Mouse (Mus musculus) gastrocnemius, postnatal 14 days (tissue): ENCODE data around the gene Btbd16. TPM values are rescaled to one million over a fixed set of nuclear protein-coding genes. Genes with fewer than 3 reads are reported as not detected.

ENCODE experiments used
- DNase-seq: peaks from one replicate; pipeline ENCODE4 v3.0.0; 2021; ENCODE audit warnings: mixed read lengths
- intact Hi-C: fragments of 180-260 bp; cut with DNase I; formaldehyde crosslinking; loops from one replicate; pipeline ENCODE4 v1.15.1; 2025; ENCODE audit warnings: low total_unique reads
- long read RNA-seq, 2 experiments: library from polyadenylated mRNA; stranded (forward); transcript quantifications; one replicate each; pipeline ENCODE4 v2.0.0; 2021
- total RNA-seq, 2 experiments: library from RNA; stranded (reverse); gene quantifications; 2 replicates each; pipeline ENCODE4 v1.2.3; 2021

The Btbd16 gene
- under 1 TPM in 1 of 2 experiments, not detected in 1; 0.14 TPM for total RNA-seq
- long read RNA-seq, experiment 1, result 0 reads
- long read RNA-seq, experiment 2, partial matches to known transcripts, result 0 of 1 reads
- long read RNA-seq, experiment 2, other reads (novel, unspliced or antisense), result 1 of 1 reads

DNA sequence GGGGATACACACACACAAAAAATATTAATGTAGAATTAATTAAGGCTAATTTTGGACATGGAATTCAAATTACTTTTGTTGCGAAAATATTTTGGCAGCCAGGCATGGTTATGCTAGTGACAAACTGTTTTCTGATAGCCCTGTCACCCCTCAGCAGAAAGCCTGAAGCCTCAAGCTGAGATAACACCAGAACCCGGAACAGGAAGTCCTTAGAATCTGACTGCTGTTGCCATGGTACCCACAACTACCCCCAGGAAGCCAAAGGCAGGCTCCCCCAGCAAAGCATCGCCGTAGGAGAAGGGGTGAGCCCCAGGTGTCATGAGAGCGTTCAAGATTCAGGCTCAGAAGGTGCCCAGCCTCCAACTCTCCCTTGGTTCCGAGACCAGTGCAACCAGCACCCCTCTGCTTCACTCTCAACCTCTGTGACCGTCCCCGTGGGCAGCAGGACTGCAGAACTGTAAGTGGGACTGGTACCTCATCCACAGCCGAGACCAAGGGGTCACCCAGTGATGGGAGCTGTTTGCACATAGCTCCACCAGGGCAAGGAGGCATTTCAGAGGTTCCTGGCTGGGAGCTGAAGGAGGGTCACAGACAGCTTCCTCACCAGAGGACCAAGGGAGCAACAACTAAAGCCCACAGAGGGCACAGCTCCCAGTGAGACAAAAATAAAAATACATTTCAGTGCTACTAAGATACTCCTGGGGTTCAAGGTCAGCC, at the start of gene Btbd16:
Gene Btbd16, plus strand, starts transcription at position 156 of the 717 bp plus-strand sequence.
- intact Hi-C loops, result loop anchor here (2.0 kb wide), 1 partner anchor 143 kb away; no protein-coding TSS in a partner anchor
- no peak for DNase-seq

DNA sequence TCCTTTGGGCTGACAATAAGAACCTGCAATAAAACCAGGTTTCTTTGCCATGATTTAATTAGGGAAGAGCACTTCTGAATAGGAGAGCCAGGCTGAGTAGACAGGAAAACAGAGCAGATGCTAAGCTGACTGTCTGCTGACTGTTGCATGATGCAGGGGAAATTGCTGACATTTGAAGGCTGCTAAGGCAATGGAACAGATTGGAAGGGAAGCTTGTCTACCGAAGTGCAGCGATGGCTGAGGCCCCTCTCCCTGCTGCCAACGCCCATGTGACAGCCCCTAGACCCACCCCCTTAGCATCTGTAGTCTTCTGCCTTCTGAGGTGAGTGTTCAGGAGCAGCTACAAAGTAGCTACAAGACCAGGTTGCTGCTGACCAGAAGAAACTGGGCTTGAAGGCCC, 47.7 kb upstream of the Btbd16 start:
- DNase-seq, result no peak
- intact Hi-C loops, result no loop called here

DNA sequence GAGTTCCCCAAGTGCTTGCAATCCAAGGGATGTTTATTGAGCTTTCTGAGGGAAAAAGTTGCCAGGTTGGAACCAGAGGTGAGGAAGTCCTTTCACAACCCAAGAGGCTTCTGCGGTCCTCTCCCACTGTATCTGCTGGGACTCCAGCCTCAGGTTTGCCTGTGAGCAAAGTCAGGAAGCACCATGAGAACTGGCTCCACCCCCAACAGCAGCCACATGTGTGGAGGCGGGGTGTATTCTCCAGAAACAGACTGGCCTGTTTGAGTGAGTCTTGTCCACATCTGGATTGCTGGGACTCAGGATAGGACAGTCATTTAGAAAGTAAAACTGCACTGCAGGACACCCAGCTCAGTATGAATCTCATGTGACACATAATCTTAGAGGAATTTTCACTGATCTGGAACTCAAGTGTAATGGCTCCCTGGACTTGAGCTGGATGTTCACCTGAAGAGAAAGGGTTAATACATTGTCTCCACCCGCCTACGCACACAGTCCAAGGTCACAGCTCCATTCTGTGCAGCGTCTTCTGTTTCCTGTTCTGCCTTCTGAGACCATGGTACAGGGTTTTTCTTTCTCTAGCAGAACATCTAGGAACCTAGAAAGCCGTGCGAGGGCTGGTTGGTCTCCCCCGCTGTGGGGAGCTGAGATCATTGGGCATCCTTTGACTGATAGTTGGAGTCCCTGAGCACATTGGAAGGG, 47.0 kb upstream of the Btbd16 start:
- intact Hi-C loops, result no loop called here
- no peak for DNase-seq

DNA sequence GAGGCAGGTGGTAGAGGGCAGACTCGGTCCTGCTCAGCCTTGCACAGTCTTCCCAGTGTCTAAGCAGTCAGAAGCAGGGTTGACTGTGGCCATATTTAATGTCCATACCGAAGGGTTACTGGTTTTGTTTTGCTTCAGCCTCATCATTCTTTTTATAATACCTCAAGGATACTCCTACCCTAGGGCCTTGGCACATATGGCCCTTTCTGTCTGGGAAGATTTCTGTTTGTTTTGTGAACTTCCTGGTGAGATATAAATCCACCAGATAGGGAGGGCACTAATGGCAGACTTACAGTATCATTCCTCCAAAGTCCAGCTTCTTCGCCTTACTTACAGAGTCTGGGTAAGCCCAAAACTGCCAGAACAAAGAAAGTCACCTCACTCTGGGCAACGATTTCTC, 46.3 kb upstream of the Btbd16 start:
- no peak for DNase-seq
- intact Hi-C loops, result no loop called here

DNA sequence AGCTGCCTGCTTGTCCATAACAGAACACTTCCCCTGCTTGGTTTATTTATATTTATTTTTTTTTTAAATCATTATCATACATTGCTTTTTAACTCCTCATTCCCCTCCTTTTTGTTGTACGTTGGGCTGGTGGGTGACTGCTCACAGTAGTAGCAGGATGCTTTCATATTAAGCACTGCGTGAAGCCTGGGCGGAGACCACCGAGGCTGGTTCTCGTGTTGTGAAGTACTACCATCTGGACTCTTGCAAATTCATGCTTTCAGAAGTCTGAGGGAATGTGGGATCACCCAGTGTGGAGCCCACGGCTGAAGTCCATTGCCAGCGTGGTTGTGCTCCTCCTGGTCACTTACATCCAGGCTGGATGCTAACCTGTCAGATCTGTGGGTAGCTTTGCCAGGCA, 42.1 kb upstream of the Btbd16 start:
- no peak for DNase-seq
- intact Hi-C loops, result no loop called here

DNA sequence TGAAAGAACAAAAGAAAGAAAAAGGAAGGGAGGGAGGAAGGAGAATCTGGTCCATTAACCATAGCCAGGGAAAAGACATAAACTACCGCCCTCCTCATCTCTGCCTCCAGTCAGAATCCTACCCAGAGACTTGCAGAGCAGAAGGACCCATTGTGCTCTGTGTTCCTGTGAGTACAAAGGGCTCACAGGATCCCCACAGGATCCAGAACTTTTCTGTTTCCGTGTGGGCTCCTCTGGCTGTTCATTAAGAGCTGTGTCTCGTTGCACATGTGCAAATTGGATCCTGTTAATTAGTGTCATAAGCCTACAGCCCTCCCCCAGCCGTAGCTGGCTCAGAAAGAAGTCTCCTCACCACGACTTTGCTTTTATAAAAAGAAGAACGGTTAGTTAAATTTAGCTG, 41.0 kb upstream of the Btbd16 start:
- intact Hi-C loops, result no loop called here

DNA sequence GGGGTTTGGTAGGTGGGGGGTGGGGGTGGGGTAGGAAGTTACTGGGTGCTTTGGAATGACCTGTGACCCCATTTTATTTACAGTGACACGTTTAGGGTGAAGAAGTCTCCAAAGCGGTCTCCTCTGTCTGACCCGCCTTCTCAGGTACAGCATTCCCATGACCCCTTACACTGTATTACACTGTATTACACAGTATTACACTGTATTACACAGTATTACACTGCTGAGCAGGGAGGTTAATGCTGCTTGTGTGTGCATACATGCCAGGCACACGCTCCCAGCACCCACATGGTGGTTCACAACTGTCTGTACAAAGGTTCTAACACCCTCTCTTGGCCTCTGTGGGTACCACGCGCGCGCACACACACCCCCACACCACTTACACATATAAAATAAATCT, 40.4 kb upstream of the Btbd16 start:
- no peak for DNase-seq
- intact Hi-C loops, result no loop called here

More for the DNA sequence above, 41.0 kb upstream of the Btbd16 start:
- no peak for DNase-seq

DNA sequence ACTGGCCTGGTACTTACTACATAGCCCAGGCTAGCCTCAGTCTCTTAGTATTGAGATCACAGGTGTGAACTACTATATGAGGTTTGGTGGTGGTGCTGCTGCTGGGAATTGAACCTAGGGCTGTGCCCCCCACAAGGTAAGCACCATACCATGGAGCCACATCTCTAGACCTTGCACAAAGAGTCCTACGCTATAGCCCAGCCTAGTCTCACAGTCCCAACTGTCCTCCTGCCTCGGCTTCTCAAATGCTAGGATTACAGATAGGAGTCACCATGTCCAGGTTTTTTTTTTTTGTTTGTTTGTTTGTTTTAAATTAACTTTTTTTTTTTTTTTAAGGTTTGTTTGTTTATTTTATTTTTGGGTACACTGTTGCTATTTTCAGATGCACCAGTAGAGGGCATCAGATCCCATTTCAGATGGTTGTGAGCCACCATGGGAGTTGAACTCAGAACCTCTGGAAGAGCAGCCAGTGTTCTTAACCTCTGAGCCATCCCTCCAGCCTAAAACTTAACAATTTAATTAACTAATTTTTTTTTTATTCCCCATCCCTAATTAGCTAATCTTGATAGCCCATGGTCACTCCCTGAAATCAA, 39.6 kb upstream of the Btbd16 start:
- intact Hi-C loops, result no loop called here
- DNase-seq, result no peak

DNA sequence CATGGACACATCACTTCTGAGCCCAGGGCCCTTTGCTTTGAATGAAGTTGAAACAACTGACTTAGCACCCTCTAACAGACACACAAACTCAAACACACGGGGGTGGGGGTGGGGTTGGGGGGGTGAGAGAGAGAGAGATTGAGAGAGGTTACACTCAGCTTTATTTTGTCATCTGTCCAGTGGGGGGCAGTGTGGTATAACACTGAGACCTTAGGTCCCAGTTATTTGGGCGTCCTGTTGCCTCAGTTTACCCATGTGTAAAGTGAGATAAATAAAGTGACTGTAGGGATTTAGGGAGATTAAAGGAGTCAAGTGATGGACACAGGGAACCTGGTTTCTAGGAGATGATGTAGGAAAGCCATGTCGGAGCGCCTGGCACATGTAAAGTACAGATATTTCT, 32.8 kb upstream of the Btbd16 start:
- no peak for DNase-seq
- intact Hi-C loops, result no loop called here

DNA sequence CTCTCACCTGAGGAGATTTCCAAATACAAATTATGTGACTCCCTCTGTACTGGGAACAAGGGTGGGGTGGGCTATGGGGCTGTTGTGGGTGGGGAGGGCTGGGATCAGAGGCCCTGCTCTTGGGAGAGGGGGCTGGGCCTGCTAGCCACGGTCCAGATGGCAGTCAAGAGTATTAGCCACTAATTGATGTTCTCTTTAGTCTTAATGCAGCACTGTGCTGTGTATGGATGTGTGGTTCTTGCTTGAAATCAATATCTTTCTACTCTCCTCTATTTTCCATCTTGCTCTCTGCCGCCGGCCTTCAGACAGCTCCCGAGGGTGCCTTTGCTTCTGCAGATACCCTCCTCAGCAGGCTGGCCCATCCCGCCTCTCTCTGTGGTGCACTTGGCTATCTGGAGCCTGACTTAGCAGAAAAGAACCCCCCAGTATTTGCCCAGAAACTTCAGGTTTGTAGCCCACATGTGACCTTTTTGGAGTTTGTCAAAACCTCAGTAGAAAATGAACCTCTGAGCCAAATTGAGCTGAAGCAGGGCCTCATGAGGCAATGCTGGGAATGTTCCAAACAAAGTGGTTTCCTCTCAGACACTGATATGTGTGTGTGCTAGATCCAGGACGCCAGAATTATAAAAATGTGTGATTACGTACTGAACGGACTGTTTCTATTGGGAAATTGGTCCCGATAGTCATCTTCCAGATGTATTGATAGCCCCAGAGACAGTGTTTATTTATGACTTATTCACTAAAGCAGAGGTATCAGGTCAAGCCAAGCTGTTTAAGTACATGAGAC, 30.4 kb upstream of the Btbd16 start:
- intact Hi-C loops, result no loop called here

DNA sequence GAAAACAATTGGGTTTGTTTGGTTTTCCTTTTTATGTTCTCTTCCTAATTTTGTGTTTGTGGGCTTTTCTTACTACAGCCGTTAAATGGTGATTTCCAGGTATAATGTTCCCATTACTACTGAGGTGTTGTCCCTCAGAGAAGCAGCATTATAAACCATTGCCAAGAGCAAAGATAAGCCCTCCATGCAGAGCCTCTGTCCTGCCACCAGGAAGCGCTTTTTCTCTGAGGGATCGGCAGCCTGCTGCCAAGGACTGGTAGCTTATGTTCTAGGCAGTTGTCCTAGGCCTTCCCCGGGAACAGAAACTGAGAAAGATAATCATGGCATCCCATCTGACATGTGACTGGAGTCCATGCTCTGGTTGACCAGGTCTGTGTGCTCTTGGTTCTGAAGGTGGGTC, 24.7 kb upstream of the Btbd16 start:
- intact Hi-C loops, result no loop called here
- DNase-seq, result no peak

More for the DNA sequence above, 30.4 kb upstream of the Btbd16 start:
- no peak for DNase-seq

DNA sequence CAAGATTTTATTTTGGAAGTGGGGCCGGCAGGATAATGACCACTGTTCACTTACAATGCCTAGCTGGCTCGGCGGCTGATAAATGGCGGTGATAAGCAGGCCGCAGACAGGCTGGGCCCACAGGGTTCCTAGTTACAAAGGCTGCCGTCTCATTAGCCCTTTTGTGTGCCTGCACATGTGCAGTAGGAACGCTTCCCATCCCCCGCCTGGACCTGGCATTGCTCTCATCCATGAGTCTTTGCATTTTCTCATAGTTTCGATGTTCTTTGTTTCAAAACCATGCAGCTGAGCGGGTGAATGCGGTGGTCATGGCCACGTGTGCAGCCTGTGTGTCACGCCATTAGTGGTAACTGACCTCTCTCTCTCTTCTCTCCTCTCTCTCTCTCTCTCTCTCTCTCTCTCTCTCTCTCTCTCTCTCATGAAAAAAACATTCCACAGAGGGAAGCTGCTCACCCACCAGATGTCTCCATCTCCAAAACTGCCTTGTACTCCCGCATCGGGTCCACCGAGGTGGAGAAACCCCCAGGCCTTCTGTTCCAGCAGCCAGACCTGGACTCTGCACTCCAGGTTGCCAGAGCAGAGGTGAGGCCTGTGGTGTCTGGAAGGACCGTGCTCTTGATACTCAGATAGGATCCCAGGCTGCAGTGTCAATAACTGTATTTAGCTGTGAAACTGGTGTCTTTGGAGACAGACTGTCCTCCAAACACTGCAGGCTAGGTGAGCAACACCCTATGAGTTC, 22.9 kb upstream of the Btbd16 start:
- no peak for DNase-seq
- intact Hi-C loops, result loop anchor here (10.0 kb wide), 1 partner anchor 76 kb away; no protein-coding TSS in a partner anchor

DNA sequence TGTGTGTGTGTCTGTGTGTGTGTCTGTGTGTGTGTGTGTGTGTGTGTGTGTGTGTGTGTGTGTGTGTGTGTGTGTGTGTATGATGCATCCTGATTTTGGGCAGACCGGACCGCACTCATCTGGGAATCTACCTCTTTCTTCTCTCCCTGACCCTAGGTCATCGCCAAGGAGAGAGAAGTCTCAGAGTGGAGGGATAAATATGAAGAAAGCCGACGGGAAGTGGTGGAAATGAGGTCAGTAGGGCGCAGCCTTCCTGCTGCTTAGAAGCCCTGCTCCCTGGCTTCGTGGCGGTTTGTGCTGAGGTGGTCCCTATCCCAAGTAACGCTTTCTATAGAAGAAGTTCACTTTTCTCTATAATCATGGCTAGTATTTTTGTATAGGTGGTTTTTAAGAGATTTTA, 22.2 kb upstream of the Btbd16 start:
- DNase-seq, result no peak
- intact Hi-C loops, result loop anchor here (10.0 kb wide), 1 partner anchor 77 kb away; no protein-coding TSS in a partner anchor

DNA sequence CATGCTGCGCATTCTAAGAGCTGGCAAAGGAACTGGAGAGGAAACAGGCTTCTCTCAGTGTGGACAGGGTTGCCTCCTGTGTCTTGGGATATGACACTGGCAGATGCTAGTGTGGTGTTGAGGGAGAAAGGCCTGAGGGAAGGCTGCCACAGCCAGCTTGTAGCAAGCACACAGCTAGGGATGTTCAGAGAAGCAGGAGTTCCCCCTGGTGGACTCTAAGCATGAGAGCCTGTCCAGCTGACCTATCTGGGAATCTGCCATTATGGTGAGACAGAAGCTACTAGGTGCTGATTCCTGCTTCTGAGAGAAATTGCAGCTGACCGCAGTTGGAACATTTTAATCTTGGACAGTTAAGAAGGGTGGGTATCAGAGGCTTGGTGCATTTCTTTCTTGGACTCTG, 19.1 kb upstream of the Btbd16 start:
- peak; percentile 30 for DNase-seq
- intact Hi-C loops, result loop anchor here (10.0 kb wide), 1 partner anchor 80 kb away; no protein-coding TSS in a partner anchor

DNA sequence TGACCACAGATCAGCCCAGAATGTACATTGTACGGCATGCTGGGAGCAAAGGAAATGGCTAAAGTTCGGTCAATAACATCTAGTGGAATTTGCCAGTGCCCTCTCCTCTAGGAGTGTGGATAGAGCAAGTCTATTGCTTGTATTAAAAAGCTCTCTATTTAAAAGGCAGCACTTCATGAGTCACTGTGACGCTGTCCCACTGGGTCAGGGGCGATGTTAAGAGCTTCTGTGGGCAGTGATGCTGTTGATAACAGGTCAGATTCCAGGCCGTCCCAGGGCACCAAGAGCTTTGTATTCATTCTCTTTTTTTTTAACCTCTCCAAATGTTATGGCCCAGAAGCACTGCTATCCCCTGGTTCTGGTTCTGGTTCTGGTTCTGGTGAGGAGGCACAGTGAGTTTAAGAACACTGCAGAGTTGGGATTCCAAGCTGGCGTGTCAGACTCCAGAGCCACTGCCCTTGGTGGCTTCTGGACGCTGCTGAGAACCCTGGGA, 17.5 kb upstream of the Btbd16 start:
- intact Hi-C loops, result loop anchor here (10.0 kb wide), 1 partner anchor 82 kb away; no protein-coding TSS in a partner anchor
- no peak for DNase-seq

DNA sequence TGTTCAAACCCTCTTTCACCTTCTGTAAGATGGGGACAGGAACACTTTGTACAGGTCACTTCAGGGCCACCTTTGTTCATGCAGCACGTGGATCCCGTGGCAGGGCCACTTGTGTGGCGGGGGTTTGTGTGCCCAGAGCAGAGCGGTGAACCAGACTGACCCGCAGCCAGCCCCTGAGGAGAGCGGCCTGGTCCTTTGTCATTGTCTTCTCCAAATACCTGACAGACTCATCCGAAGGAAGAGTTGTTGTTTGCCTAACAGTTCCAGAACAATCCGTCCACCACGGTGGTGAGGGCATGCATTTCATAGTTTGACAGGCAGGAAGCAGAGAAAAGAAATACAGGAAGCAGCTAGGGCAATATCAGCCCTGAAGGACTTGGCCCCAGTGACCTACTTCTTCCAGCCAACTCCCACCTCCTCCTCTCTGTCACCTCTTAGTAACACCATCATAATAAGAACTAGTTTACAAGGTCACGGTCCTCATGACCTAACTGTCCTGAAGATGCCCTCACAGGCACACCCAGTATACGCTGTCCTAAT, 16.5 kb upstream of the Btbd16 start:
- DNase-seq, result no peak
- intact Hi-C loops, result loop anchor here (10.0 kb wide), 1 partner anchor 83 kb away; no protein-coding TSS in a partner anchor

DNA sequence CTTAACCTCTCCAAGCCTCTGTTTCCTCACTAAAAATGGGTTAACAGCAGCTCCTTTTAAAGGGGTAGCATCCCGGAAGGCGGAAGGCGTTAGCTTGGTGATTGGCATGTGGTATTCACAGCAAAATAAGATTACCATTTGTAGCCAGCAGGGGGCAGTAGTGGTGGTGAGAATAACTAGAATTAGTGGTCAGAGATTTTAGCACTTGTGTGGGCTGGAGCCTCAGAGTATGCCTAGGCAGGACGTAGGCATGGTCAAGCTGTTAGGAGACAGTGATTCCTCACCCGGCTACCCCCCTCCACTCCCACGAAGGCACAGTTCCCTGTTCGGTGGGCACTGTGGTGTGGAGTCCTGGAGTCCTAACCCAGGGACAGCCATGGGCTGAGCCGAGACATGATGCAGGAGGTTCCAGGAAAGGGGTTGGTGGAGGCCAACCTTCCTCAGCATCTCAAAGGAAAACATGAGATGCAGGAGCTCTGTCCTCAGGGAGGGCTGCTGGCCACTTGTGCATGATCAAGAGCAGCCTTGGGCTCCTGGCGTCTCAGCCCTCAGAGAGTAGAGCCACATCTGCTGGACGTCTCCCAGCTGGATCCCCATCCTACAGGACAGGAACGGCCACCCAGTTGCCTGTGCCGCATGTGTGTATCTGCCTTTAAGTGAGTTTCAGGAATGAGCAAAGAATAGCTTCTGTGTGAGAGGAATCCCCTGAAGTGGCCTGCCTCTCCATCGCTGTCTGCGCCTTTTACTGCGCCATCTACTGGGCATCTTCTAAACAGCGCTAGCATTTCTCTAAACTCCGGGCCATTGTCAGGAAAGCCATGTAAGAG, 11.6 kb upstream of the Btbd16 start:
- intact Hi-C loops, result no loop called here

DNA sequence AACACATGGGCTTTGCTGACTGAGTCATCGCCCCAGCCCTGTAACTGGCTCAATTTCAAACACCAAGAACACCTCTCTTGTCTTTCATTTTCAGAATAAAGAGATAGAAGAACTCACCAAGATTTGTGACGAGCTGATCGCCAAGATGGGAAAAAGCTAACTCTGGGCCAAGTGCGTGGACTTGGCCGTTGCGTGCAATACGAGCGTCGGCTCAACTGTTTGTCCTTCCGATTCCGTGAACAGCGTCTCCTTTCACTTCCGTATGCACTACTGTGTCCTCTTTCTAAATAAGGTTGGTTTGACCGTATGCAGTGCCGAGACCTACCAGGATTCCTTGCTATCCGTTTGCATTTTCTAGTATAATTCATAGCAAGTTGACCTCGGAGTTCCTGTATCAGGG, 9.7 kb upstream of the Btbd16 start:
- intact Hi-C loops, result no loop called here
- no peak for DNase-seq

More for the DNA sequence above, 11.6 kb upstream of the Btbd16 start:
- DNase-seq, result peak; percentile 51
